In the genomic region with DNA sequence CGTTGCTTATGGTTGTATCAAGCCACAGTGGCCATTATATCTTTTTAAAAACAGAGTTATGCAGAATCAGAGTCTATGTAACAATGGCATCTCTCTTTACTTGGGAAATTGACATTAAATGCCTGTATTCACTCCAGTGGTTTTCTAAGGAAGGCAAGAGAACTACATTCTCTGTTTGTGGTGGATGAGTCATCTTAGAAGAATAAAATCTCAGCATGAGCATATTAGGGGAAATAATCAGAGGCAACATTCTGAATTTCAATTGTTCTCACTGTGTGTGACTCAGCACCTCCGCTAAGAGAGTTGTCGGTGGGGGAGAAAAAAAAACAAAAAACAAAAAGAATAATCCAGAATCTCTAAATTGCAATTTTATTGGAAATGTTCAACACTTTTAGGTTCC, we compare ENCODE assay signal across 27 mouse cellular contexts.
A peak's percentile ranks its signal among the peaks of the same experiment; 100 is the strongest.
DNase-seq lines count a peak whose midpoint lies in the region; ATAC-seq and TF ChIP-seq lines count a peak whose summit lies in the region.
"Had no signal": no experiment of that assay in that cellular context is flagged by ENCODE, and none has a peak within 500 bp of the region (broad histone marks: within the 10 kb centered on the region; RNA-seq: fewer than 3 reads in every experiment).

No protein-coding gene starts in this region.

- H3K4me1 ChIP-seq in lung, adult 2 months (ENCODE audit: control insufficient read depth, insufficient read depth, low read length) = no peaks in the 10 kb centered on the region
- H3K4me1 ChIP-seq: embryonic facial prominence, embryonic 12.5 days; embryonic facial prominence, embryonic 15.5 days; forebrain, embryonic 10.5 days; heart, embryonic 10.5 days; heart, embryonic 13.5 days; hindbrain, embryonic 12.5 days; hindbrain, embryonic 15.5 days had no signal

- no peaks in the 10 kb centered on the region for H3K79me2 ChIP-seq in C2C12 (ENCODE audit: control insufficient read depth, insufficient read depth)

- H3K79me3 ChIP-seq in C2C12 (ENCODE audit: low read depth) = no peaks in the 10 kb centered on the region

- peak; percentile 89 for ATAC-seq in Patski
- ATAC-seq in megakaryocyte, adult 5-6 weeks (ENCODE audit: poor library complexity, severe bottlenecking) = no peak
- ATAC-seq: forebrain, embryonic 14.5 days; intestine, postnatal 0 days had no signal

- TF ChIP-seq CTCF in C2C12 (IDR thresholded peaks at IDR 0.05; ENCODE audit: control insufficient read depth, insufficient read depth, insufficient read length) (no peak), Patski (IDR thresholded peaks at IDR 0.05) (no peak)
- TF ChIP-seq CTCF in lung, adult 2 months (IDR thresholded peaks at IDR 0.05; ENCODE audit: insufficient read depth, low read length) = no peak

- no peaks in the 10 kb centered on the region for H3K36me3 ChIP-seq in C2C12 (ENCODE audit: control insufficient read depth, insufficient read depth)
- H3K36me3 ChIP-seq: embryonic facial prominence, embryonic 12.5 days; embryonic facial prominence, embryonic 15.5 days; forebrain, embryonic 10.5 days; G1E; heart, embryonic 10.5 days; heart, embryonic 13.5 days; hindbrain, embryonic 12.5 days; hindbrain, embryonic 15.5 days had no signal

- 71% methylated on average over 3 of the region's 3 CpGs for WGBS in lung, adult 2 months

- POLR2A ChIA-PET in Patski (lab: Charles Lee) = no interaction called here

- no peak overlapping the region for H3ac ChIP-seq in C2C12 (ENCODE audit: control insufficient read depth, insufficient read length, low read depth)

- DNase-seq in 3134 (ENCODE audit: extremely low read depth, insufficient read length, low spot score) = peak; percentile 19
- peak; percentile 62 for DNase-seq in Patski (ENCODE audit: low read depth, low spot score)
- peak; percentile 21 for DNase-seq in fibroblast of lung, adult 2 months (ENCODE audit: low read depth)
- DNase-seq in lung, adult 2 months = no peak
- no peak for DNase-seq in kidney, adult 18-20 months
- no peak for DNase-seq in spleen, postnatal 36 days (ENCODE audit: low spot score in 2 of 2)
- DNase-seq: adrenal gland, postnatal 10 days; adrenal gland, postnatal 36 days; cerebellum, adult 11 months; cerebellum, adult 2 months; cerebellum, adult 9-11 months; cerebellum, postnatal 25 days; gastrocnemius, postnatal 25 days; heart, adult 2 months had no signal

- no peak overlapping the region for H3K4me3 ChIP-seq in C2C12 (ENCODE audit: insufficient read depth, poor library complexity, severe bottlenecking)
- H3K4me3 ChIP-seq in lung, adult 2 months (replicated peaks; ENCODE audit: extremely low read depth, low read depth, low read length) = no peak overlapping the region
- H3K4me3 ChIP-seq: embryonic facial prominence, embryonic 12.5 days; embryonic facial prominence, embryonic 15.5 days; erythroblast, embryonic 14.5 days; forebrain, embryonic 10.5 days; heart, adult 2 months; heart, embryonic 10.5 days; heart, embryonic 13.5 days; hindbrain, embryonic 12.5 days; hindbrain, embryonic 15.5 days had no signal

- CTCF ChIA-PET in Patski (lab: Charles Lee) = interaction anchor here (1.1 kb wide), 1 partner anchor 859 kb away, joined by 3 read pairs; no protein-coding TSS in a partner anchor

- H3K27me3 ChIP-seq in C2C12 (ENCODE audit: control insufficient read depth, insufficient read depth, insufficient read length) (no peaks in the 10 kb centered on the region), Patski (peaks cover 3% of the 10 kb centered on the region)
- H3K27me3 ChIP-seq: embryonic facial prominence, embryonic 12.5 days; embryonic facial prominence, embryonic 15.5 days; heart, embryonic 13.5 days; hindbrain, embryonic 12.5 days; hindbrain, embryonic 15.5 days had no signal

- TF ChIP-seq POLR2A in lung, adult 2 months (IDR thresholded peaks at IDR 0.05; ENCODE audit: borderline replicate concordance, extremely low read depth, low read depth, low read length) = no peak

- in situ Hi-C loops in Patski (cut with MboI; ENCODE audit: low pct_unique_long_range_greater_than_20kb) = no loop called here

TF ChIP-seq in C2C12, 6 proteins besides CTCF, POLR2A, EP300 and RAD21:
- TF ChIP-seq FOSL1 (IDR thresholded peaks at IDR 0.05; ENCODE audit: insufficient read depth, low read length, poor library complexity, severe bottlenecking) = peak; percentile 68
- TF ChIP-seq USF1 (IDR thresholded peaks at IDR 0.05; ENCODE audit: low read depth) = no peak

Comparison
In these comparisons a context has a peak if more than half of its experiments do, and no peak if none do; other contexts are left out.
1. DNase-seq: peak in 3134 (single experiment), Patski (single experiment) and fibroblast of lung, adult 2 months (single experiment); none in lung, adult 2 months (single experiment), kidney, adult 18-20 months (single experiment) and spleen, postnatal 36 days (0 of 2).